Mouse (Mus musculus) myocyte (in vitro differentiated cells): ENCODE measurements around the gene Bcl2. TPM values are rescaled to one million over a fixed set of nuclear protein-coding genes. Genes with fewer than 3 reads are reported as not detected.

ENCODE experiments used
- H3K27me3 ChIP-seq: one replicate; pipeline ENCODE4 v1.6.1; 2011; ENCODE audit not compliant: control insufficient read depth, insufficient read depth, insufficient read length
- H3K36me3 ChIP-seq: one replicate; pipeline ENCODE4 v1.6.1; 2011; ENCODE audit not compliant: control insufficient read depth, insufficient read depth
- H3K4me2 ChIP-seq: one replicate; pipeline ENCODE4 v1.6.1; 2011; ENCODE audit warnings: low read depth, control low read depth
- H3K4me3 ChIP-seq: one replicate; pipeline ENCODE4 v1.5.1; 2011; ENCODE audit warnings: mild to moderate bottlenecking, control low read depth, moderate library complexity
- H3K79me2 ChIP-seq: one replicate; pipeline ENCODE4 v1.6.1; 2011; ENCODE audit not compliant: control insufficient read depth, insufficient read depth
- H3ac ChIP-seq: one replicate; pipeline ENCODE4 v1.6.1; 2011; ENCODE audit not compliant: control insufficient read depth, insufficient read length
- CEBPB ChIP-seq: IDR thresholded peaks from 2 replicates; pipeline ENCODE4 v1.6.1; 2011; ENCODE audit warnings: mild to moderate bottlenecking, moderate library complexity; ENCODE audit not compliant: poor library complexity, insufficient read depth, severe bottlenecking
- E2F4 ChIP-seq: IDR thresholded peaks from one replicate; pipeline ENCODE4 v1.6.1; 2011; ENCODE audit warnings: mild to moderate bottlenecking, control low read depth, moderate library complexity; ENCODE audit not compliant: insufficient read depth
- MAX ChIP-seq: IDR thresholded peaks from one replicate; pipeline ENCODE4 v1.6.1; 2011; ENCODE audit warnings: low read depth, mild to moderate bottlenecking, control low read depth
- MYOD1 ChIP-seq, 3 experiments: IDR thresholded peaks; one replicate each; pipeline ENCODE4 v1.6.1; 2011; ENCODE audit warnings: control low read depth in 2 of 3, low read depth in 2 of 3, mild to moderate bottlenecking in 2 of 3, moderate library complexity in 1 of 3; ENCODE audit not compliant: insufficient read length in 2 of 3, control insufficient read depth in 1 of 3
- MYOG ChIP-seq, 3 experiments: IDR thresholded peaks; one replicate each; pipeline ENCODE4 v1.6.1; 2011; ENCODE audit warnings: control low read depth in 2 of 3, low read depth in 2 of 3, mild to moderate bottlenecking in 2 of 3; ENCODE audit not compliant: insufficient read length in 2 of 3, control insufficient read depth in 1 of 3, insufficient read depth in 1 of 3
- POLR2A ChIP-seq: IDR thresholded peaks from one replicate; pipeline ENCODE4 v1.6.1; 2011; ENCODE audit warnings: low read depth, mild to moderate bottlenecking, control low read depth, moderate library complexity; ENCODE audit not compliant: insufficient read length
- POLR2AphosphoS2 ChIP-seq: IDR thresholded peaks from one replicate; pipeline ENCODE4 v1.6.1; 2011; ENCODE audit warnings: low read depth, control low read depth; ENCODE audit not compliant: insufficient read length
- REST ChIP-seq: IDR thresholded peaks from one replicate; pipeline ENCODE4 v1.6.1; 2011; ENCODE audit warnings: mild to moderate bottlenecking, control low read depth, moderate library complexity; ENCODE audit not compliant: insufficient read depth, insufficient read length
- SRF ChIP-seq: IDR thresholded peaks from one replicate; pipeline ENCODE4 v1.6.1; 2011; ENCODE audit warnings: low read depth; ENCODE audit not compliant: control insufficient read depth, insufficient read length
- TCF12 ChIP-seq: IDR thresholded peaks from one replicate; pipeline ENCODE4 v1.6.1; 2011; ENCODE audit warnings: mild to moderate bottlenecking, control low read depth; ENCODE audit not compliant: poor library complexity, insufficient read depth, severe bottlenecking
- TCF3 ChIP-seq: IDR thresholded peaks from one replicate; pipeline ENCODE4 v1.6.1; 2011; ENCODE audit warnings: low read depth, control low read depth; ENCODE audit not compliant: insufficient read length
- USF1 ChIP-seq: IDR thresholded peaks from one replicate; pipeline ENCODE4 v1.6.1; 2011; ENCODE audit warnings: low read depth, mild to moderate bottlenecking, control low read depth, moderate library complexity
- polyA plus RNA-seq: library from polyadenylated mRNA; unstranded; fragments of >200 nt; fragmentation: generic; extraction: Trizol; gene quantifications from one replicate; pipeline ENCODE4 v1.2.1, GENCODE M21; 2012; ENCODE audit warnings: missing spikeins

Gene Bcl2
- polyA plus RNA-seq, 1 experiment: 1.9 TPM

GRCm38 (mm10) chr1:106688161-106688516 lies 25.9 kb downstream of the Bcl2 start:
- Histone ChIP-seq H3ac (no peak overlapping the region), H3K79me2 (no peaks in the 10 kb centered on the region), H3K4me2 (no peak overlapping the region), H3K4me3 (no peak overlapping the region), H3K36me3 (no peaks in the 10 kb centered on the region), H3K27me3 (no peaks in the 10 kb centered on the region)
- TF ChIP-seq TCF3 (no peak), MAX (no peak), POLR2AphosphoS2 (no peak), TCF12 (no peak)

GRCm38 (mm10) chr1:106687435-106688160 lies 26.5 kb downstream of the Bcl2 start:
- no peaks in the 10 kb centered on the region for H3K27me3 ChIP-seq
- no peak overlapping the region for H3K4me3 ChIP-seq
- H3K4me2 ChIP-seq: no peak overlapping the region
- no peaks in the 10 kb centered on the region for H3K79me2 ChIP-seq
- TF ChIP-seq POLR2A (no peak), USF1 (no peak), E2F4 (no peak), CEBPB (no peak), TCF3 (no peak), REST (no peak), SRF (no peak), MAX (no peak), TCF12 (no peak), MYOD1 (IDR thresholded peaks at IDR 0.05; ENCODE audit: control insufficient read depth in 1 of 3, insufficient read length in 2 of 3, low read depth in 2 of 3) (no peak), POLR2AphosphoS2 (no peak), MYOG (IDR thresholded peaks at IDR 0.05; ENCODE audit: control insufficient read depth in 1 of 3, insufficient read depth in 1 of 3, insufficient read length in 2 of 3, low read depth in 2 of 3) (no peak)
- no peak overlapping the region for H3ac ChIP-seq
- no peaks in the 10 kb centered on the region for H3K36me3 ChIP-seq

- Histone ChIP-seq H3K79me2 (no peaks in the 10 kb centered on the region), H3ac (no peak overlapping the region), H3K36me3 (no peaks in the 10 kb centered on the region), H3K27me3 (no peaks in the 10 kb centered on the region), H3K4me2 (no peak overlapping the region), H3K4me3 (no peak overlapping the region)
- no peak for TF ChIP-seq MYOD1 (IDR thresholded peaks at IDR 0.05; ENCODE audit: control insufficient read depth in 1 of 3, insufficient read length in 2 of 3, low read depth in 2 of 3)
- TF ChIP-seq SRF: no peak
- no peak for TF ChIP-seq MAX
- no peak for TF ChIP-seq E2F4
- TF ChIP-seq USF1: no peak
- no peak for TF ChIP-seq CEBPB
- no peak for TF ChIP-seq MYOG (IDR thresholded peaks at IDR 0.05; ENCODE audit: control insufficient read depth in 1 of 3, insufficient read depth in 1 of 3, insufficient read length in 2 of 3, low read depth in 2 of 3)
- TF ChIP-seq TCF12: no peak
- no peak for TF ChIP-seq POLR2AphosphoS2
- TF ChIP-seq REST: no peak
- TF ChIP-seq POLR2A: no peak
- no peak for TF ChIP-seq TCF3
Observed at GRCm38 (mm10) chr1:106685702-106686101, 28.4 kb downstream of the Bcl2 start.

GRCm38 (mm10) chr1:106684546-106684945 lies 29.5 kb downstream of the Bcl2 start:
- Histone ChIP-seq H3K79me2 (no peaks in the 10 kb centered on the region), H3K4me2 (no peak overlapping the region), H3K27me3 (no peaks in the 10 kb centered on the region), H3K36me3 (no peaks in the 10 kb centered on the region), H3K4me3 (no peak overlapping the region), H3ac (no peak overlapping the region)
- TF ChIP-seq CEBPB (no peak), MAX (no peak), TCF3 (no peak)

GRCm38 (mm10) chr1:106682829-106683228 lies 31.2 kb downstream of the Bcl2 start:
- Histone ChIP-seq H3K4me3 (no peak overlapping the region), H3ac (no peak overlapping the region), H3K36me3 (no peaks in the 10 kb centered on the region), H3K27me3 (no peaks in the 10 kb centered on the region), H3K79me2 (no peaks in the 10 kb centered on the region), H3K4me2 (no peak overlapping the region)
- no peak for TF ChIP-seq REST
- no peak for TF ChIP-seq E2F4
- no peak for TF ChIP-seq POLR2A
